Mouse (Mus musculus) frontal cortex, postnatal 36 days (tissue): ENCODE data around the gene Igfbp1.
"Not testable (repeated sequence)": the region's sequence is repeated elsewhere in the genome, so short reads cannot be mapped to it uniquely, and the experiment has no call there.

Experiments
- DNase-seq, 2 experiments: peaks; one replicate each; pipeline ENCODE4 v3.0.0; 2022; ENCODE audit warnings: low spot score in 2 of 2

Igfbp1 gene

DNA sequence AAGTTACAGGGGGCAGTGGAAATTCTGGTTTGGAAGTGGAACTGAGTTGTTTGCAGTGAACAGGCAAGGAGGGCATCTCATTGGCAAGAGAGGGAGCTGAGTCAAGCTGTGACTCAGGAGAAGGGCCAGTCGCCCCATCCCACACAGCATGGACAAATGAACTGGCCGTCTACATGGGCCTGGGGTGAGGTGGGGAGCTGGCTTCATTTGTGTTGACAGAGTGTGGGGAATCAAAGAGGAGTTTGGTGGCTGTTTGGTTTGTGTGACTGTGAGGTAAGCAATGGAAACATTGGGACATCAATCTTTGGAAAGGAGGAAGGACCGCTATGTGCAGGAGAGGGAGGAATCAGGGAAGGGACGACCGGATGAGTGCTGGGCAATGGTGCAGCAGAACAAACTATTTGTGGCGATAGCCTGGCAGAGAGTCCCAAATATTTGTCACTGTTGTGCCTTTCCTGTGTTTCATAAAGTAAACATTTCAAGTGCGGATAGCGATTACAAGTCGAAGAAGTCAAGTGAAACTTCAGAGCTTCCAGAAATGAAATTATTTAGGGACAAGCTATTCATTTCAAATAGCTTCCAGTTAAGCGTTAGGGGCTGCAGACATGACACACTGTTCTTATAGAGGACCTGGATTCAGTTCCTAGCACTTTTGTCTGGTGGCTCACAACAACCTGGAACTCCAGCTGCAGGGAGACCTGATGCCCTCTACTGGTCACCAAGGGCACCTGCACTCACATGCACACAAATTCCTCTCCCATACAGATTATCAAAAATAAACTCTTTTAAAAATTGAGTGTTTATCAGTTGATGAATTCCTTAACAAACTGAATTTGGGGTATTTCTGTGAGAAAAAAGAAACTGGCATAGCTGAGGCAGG is 2.9 kb upstream of the Igfbp1 start:
- no peak for DNase-seq

DNA sequence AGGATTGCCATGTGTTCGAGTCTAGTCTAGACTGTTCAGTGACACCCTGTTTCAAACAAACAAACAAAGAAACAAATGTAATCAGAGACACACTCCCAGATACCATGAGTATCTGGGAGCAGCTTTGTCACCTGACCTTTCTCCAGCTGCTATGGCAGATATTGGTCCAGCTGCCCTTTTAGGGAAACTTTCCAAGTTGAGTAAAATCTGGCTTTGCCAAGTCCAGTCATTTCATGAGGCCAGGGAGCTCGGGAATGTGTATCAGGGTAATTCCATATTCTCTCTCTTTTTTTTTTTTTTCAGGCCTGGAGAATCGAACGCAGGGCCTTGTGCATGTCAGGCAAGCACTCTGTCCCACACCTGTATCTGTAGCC is 2.3 kb upstream of the Igfbp1 start:
- DNase-seq: no peak

DNA sequence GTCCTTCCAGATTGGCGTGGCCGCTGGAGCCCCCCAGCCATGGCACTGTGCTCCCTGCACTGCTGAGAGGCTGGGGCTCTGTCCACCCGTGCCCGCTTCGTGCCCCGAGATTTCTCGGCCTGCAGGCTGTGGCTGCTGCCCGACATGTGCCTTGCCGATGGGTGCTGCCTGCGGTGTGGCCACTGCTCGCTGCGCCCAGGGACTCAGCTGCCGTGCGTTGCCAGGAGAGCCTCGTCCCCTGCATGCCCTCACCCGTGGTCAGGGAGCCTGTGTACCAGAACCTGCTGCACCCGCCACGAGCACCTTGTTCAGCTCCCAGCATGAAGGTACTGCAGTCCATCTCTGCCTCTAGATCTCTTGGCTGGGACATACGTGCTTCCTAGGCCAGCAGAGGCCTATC is 424 bp downstream of the Igfbp1 start:
- no peak for DNase-seq

DNA sequence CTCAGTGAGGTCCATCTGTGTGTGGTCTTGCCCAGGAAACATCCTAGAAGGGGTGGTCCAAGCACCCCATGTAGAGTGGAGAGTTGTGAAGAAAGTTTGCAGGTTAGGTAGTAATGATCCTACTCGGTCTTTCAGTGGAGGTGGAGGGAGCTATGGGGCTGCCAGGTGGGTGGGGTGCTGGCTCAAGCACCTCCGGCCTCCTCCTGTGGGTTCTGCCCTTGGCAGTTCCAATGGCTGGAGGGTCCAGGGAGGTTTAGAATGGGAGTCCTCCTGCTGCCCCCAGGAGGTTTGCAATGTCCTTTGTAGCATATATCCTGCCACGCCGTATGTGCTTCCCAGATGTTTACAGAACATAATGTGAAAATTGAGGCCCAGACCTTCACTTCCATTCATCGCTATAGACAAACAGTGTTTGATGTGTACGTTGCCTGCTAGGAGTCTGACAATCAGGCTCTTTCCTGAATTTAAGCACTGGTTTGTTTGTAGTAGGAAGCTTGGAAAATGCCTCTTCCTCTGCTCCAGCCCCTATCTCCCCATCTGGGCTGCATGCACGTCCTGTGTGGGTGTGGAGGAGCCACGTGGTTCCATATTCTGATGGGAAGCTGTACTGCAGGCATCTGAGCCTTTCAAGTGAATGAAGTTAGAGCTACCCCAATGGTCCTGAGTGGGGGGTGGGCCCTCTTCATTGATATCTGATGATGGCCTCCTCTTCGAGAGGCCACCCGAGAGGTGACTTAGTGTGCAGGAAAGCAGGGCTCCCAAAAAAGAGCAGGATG is 1.1 kb downstream of the Igfbp1 start:
- no peak for DNase-seq

DNA sequence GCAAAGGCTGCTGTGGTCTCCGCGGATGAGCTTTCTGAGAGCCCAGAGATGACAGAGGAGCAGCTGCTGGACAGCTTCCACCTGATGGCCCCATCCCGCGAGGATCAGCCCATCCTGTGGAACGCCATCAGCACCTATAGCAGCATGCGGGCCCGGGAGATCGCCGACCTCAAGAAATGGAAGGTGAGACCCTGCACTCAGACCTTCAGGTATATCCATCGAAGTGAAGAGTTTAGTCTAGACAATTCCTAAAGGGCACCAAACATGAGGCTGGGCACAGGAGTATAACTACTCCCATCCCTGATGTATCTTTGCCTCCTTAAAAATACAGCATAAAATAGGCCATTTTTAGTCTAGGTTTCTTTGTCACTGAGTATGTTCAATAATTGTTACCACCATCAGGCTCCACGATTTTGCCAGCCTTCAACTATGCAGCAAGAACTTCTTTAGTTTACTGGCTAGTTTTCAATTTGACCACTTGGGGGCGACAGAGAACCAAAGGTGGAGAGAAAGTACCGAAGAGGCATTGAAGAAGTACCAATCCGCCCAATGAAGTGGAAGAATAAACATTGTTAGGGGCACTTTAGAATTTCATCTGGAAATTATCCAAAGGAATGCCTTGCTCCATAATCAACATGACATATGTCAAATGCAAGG is 2.3 kb downstream of the Igfbp1 start:
- DNase-seq: peak; percentile 55 to 60

DNA sequence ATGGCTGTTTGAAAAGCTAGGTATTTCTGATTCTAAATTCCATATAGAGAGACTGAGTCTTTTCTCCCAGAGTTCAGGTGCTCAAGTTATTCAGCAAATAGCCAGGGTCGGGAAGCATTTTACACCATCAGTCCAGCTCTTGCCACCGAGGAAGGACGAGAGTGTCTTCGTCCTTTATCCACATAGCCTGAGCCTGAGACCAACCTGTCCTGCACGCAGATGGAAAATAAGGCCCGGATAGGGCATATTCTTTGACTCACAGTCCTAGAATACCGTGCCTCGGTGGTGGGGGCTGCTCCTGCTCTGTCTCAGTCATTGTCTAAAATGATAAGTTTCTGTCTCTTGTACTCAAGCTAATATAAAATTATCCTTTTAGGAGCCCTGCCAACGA is 2.8 kb downstream of the Igfbp1 start:
- no peak for DNase-seq

DNA sequence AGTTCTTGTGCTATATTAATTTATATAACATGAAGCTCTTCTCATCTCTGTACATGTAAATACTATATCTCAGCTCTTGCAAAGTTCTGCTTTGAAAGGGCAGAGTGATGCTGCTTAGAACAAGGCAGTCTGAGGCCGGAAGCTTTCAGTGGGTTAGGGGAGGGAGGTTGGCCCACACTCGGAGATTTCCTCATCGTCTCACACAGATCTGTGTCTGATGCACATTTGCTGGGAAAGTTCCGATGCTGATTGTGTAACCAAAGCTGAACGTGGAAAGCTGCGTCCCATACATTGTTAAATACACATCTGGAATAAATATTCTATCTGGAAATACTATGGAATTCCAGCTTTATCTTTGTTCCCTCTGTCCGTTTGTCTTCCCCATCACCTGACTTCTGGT is 4.6 kb downstream of the Igfbp1 start:
- DNase-seq: no peak

DNA sequence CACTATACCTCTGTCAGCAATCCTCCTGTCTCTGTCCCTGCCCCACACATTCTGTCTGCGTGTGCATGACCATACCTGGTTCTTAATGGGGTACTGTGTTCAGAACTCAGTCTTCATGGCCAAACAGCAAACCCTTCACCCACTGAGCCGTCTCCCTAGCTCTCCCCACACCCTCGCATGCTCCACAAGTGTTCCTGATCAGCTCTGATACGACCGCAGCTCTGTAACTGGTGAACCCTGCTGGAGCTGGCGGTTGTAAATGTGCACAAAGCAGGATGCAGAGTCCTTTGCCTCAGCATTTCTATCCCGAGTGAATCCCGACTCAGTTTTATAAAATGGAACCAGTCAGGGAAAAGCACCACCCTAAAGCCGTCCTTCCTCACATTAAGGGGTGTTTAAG is 6.3 kb downstream of the Igfbp1 start:
- DNase-seq: no peak

DNA sequence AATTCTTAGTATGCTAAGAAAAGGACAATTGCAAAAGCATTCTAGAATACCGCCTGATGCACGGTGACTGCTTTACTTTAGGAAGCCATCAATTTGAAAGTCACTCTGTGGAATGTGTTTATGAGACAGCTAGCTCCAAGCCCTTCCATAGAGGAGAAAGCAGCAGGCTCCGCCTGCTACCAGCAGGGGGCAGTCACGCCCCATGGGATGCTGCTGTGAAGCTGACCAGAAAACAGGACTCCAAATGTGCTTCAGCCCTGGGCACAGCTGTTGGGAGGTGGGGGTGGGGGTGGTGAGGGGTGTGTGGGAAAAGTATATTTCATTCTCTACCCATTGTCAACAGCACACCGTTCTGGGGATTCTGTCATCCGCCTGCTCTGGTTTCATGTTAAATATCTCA is 12.8 kb downstream of the Igfbp1 start:
- peak; percentile 77 to 82 for DNase-seq

DNA sequence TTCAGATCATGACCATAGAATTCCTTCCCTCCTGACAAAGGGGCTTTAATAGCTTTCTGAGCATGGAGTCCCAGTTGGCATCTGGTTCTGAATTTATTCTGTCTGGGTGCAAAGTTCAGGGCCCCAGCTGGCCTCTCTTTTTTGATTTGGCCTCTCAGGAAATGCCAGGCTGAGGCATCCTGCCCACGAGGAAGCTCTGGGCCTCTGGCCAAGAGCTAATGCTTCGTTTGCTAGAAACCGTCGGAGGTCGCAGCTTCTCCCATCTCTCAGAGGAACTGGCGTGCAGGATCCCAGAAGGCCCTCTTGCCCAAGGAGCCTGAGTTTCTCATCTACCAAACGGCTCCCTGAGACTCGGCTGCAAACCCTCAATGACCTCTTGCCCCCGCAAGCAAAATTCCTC is 13.6 kb downstream of the Igfbp1 start:
- DNase-seq: no peak

DNA sequence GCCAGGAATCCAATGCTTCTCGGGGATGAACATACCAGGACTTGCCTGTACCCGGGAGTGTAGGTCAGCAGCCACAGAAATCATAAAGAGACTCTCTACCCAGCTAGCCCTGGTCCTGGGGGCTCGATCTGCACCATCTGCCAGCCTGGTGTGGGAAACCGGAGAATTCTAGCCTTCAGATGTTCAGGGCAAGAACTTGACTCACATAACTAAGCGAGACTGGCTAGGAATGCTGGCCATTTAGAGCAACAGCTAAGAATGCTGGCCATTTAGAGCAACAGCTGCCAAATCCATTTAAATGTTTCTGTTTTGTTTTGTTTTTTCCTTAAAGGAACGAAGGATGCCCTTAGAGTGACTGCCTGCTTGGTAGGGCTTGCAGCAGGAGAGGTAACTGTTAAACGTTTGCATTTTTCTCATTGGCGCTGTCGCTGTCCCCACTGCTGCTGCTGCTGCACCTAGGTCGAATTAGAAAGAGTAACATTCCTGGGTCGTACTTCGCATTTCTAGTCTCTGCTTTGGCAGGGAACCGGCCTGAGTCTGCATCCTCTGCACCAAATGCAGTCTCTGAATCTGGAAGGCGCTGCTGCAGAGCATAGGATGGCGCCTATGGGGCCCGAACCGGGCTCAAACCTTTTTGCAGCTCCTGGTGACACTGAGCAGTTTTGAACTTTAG is 14.7 kb downstream of the Igfbp1 start:
- no peak for DNase-seq

DNA sequence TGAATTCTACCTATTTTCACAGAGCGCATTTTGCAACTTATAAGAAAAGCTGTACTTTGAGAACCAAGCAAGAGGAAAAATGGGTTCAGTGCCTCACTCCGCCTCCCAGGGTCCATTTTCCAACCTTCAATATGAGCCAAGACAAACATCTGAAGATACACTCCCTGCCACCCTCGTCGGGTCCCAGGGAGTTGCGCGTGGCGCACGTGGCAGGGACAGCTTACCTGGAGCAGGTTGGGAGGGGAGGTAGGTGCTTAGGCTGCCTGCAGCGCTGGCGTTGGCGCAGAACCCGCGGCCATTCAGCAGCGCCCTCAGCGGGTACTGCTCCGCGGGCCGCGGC is 15.5 kb downstream of the Igfbp1 start:
- DNase-seq: no peak

DNA sequence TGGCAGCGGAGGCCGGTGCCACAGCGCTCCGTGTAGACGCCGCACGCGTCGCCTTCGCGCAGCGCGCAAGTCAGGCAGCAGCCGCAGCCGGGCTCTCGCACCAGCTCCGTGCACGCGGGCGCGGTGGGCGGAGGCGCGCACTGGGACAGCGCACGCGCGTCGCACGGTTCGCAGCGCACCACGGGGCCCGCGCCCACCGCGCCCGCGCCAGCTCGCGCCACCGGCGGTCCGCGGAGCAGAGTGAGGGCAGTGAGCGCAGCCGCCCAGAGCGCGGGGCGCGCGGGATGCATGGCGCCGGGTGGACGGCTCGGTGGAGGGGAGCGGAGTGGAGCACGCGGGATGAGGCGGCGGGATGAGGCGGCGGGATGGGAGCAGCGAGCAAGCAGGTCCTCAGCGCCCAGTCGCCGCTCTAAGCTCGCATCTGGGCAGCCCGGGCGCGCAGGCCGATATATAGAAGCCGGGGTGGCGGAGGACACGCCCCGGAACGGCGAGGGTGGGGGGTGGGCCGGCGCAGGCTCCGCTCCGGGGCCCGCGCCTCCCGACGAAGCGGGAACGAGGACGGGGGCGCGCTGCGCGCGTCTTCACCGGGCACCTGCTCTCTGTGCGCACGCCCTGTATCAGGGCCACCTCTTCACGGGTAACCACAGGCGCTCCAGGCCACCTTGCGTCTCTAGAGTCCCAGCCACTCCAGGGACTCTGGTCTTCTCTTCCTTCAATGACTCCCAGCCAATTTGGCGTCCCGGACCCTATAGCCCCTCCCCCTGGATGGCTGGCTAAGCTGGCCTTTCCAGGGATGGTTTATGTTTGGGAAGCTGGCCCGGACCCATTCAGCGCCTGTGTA is 16.1 kb downstream of the Igfbp1 start, which contains the start of gene Igfbp3:
TSS of gene Igfbp3 (minus strand) at position 423 of the 841 bp plus-strand sequence.
- peak; percentile 80 to 86 for DNase-seq

DNA sequence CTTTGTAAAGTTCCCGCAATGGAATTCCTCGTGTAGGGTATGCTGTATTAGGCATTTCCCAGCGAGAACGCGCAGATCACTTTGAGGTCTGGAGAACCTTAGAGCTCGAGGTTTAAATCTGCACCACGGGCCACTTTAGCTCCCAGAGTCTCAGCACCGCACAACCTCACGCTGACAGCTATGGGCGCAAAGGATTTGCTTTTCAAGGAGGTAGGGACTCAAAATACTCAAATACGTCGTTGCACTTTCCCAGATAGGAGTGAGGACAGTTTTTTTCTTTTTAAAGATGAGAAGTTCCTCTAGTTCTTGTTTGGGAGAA is 16.7 kb downstream of the Igfbp1 start:
- peak in 1 of 2 experiments; percentile 28 for DNase-seq

DNA sequence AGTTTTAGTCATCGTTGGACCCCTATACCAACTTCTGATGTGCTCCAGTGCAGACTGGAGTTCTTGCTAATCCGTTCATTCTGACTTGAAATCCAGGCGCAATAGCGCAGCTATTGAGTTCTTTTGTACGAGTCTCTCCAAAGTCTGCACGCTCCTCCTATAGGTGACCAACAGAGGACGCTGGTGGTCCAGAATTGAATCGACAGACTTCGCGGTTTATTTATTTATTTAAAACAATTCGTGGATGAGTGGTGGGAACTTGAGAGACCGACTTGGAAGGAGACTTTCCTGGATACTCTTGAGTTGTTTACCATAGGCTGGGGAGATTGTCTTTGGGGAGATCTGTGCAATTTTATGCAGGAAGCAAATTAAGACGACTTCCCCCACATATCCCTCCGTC is 17.2 kb downstream of the Igfbp1 start:
- peak; percentile 60 to 77 for DNase-seq

DNA sequence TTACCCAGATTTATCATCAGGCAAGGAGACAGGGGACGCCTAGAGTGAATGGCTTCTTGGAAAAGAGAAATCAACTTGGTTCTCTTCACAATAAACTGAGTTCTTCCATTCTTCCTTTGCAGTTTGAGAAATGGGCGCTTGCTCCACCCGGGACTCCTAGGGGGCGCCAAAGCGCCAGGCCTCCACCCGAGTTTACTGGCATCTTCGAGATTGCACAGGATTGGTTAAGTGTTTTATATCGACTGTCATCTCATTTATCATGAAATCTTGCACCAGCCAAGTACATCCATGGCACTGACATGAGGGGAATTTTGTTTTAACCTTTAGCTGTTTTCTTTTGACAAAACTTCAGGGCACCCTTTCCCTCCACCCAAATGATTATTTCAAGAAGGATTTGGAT is 18.1 kb downstream of the Igfbp1 start:
- DNase-seq: peak; percentile 62 to 77

DNA sequence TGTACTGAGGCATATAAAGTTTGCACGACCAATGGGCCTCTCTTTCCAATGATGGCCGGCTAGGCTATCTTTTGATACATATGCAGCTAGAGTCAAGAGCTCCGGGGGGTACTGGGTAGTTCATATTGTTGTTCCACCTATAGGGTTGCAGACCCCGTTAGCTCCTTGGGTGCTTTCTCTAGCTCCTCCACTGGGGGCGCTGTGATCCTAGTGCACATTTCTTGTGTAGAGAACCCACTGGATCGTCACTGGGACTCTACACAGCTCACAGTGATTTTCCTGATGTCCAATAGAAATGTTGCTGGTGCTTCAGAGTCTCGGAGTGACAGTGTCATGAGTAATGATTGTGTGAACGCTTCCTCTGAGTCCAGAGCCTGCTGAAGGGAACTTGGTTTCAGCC is 24.2 kb downstream of the Igfbp1 start:
- not testable (repeated sequence) for DNase-seq

DNA sequence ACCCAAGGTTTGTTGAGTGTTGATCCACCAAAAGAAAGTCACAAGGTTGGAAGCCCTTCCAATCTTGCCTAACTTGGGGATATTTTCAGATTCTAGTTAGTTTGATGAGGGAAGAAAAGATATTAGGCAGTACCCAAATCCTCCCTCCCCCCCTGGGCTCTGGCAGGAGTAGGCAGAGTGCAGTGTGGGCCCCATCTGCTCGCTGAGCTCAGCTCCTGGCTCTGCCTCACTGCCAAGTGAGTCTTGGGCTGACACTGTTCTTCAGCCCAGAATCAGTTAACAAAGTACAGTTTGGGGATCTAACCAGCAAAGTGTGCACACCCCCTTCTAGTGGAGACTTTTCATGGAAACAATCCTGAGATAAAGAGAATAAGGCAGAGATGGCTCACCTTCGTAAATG is 28.6 kb downstream of the Igfbp1 start:
- peak; percentile 31 to 51 for DNase-seq

DNA sequence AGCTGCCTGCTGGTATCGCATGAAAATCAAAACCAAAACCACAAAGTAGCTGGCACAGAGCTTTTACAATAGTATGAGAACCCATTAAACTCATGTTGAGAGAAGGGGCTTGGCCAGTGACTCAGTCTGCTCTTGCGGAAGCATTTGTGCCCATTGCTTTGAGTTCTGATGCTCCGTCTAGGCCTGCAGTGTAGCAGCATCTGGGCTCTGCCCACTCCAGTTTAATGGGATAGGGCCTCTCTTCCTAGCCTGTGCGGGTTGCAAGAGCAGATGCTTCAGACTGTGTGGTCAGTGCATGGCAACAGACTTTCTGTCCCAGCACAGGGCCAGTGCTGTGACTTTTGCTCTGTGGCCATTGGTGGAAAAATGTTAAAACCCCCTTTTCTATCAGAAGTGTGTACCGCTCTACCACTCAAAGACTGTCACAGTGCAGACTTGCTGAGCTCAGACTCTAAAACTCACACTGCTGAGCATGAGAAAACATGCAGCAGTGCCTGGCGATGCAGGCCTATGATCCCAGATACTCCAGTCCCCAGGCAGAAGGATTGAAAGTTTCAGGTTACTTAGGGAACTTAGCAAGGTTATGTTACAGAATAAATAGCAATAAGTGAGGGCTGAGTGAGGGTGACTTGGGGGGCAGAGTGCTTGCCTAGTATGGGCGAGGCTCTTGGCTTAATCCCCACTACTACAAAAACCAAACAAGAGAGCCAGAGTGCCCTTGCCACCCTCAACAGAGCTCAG is 29.4 kb downstream of the Igfbp1 start:
- no peak for DNase-seq

DNA sequence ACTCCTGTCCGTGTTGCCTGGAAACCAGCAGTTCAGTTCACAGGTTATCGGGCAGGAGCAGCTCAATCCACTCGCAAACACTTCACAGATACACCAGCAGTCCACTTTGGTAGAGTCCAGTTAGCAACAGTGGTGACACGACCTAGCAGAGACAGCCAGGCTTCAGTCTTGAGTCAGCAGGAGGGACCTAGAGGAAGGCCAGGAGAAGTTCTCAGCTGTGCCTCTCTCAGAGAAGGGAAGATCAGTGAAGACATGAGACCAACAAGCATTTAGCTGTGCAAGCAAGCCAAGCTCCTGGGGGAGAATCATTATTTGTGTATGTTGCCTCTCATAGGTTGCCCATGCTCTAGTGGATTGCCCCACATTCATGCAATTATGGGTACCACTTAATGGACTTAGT is 30.5 kb downstream of the Igfbp1 start:
- no peak for DNase-seq

DNA sequence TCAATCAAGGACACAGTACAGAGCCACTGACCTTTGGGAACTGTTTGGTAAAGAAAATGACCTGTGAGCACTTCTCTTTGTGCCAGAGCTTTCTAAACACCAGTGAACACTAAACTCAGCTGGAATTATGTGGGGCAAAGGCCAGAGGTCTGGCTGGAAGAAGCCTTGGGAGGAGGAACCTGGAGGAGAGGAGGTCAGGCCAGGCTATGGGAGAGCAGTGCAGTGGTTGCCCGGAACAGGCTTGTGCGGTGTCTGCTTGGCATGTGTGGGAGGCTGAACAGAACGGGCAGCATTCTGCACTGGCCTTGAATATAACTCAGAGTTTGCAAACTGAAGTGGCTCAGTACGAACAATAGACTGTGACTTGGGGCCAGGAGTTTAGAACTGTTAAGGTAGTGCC is 32.4 kb downstream of the Igfbp1 start:
- no peak for DNase-seq
